Mouse (Mus musculus): Measurements from ENCODE around the gene Tlr12.

DNA sequence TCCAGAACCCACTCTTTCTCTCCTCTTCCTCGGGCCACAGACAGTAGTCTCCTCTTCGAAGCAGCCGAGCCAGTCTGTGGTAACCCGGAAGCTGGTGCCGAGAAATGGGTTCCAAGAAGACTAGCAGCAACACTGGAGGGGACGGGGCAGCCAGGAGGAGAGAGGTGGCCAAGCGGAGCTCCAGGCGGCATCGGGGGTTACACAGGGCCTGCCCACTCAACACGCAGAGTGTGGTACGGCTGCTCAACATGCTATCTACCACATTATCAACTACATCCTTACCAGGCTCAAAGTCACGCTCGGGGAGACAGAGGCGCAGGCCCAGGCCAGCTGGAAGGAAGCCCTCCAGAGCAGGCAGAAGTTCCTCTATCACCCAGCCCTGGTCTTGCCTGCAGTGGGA, 2.7 kb downstream of the Tlr12 start:
- TF ChIP-seq CTCF (IDR thresholded peaks at IDR 0.05; ENCODE audit: borderline replicate concordance, extremely low read depth, insufficient read depth, insufficient read length), result no peak
- no peak for TF ChIP-seq POLR2A (IDR thresholded peaks at IDR 0.05; ENCODE audit: borderline replicate concordance, extremely low read depth, insufficient read depth, insufficient read length, poor library complexity, severe bottlenecking)
